Mouse (Mus musculus) bone marrow macrophage, adult 2 months (primary cell): ENCODE data around the gene Ednrb.

ENCODE experiments used
- CTCF ChIP-seq: IDR thresholded peaks from 2 replicates; pipeline ENCODE4 v1.5.1; 2012; ENCODE audit warnings: low read depth, mild to moderate bottlenecking, low read length, moderate library complexity
- POLR2A ChIP-seq: IDR thresholded peaks from 2 replicates; pipeline ENCODE4 v1.6.1; 2012; ENCODE audit warnings: mild to moderate bottlenecking, low read depth, low read length, borderline replicate concordance

DNA sequence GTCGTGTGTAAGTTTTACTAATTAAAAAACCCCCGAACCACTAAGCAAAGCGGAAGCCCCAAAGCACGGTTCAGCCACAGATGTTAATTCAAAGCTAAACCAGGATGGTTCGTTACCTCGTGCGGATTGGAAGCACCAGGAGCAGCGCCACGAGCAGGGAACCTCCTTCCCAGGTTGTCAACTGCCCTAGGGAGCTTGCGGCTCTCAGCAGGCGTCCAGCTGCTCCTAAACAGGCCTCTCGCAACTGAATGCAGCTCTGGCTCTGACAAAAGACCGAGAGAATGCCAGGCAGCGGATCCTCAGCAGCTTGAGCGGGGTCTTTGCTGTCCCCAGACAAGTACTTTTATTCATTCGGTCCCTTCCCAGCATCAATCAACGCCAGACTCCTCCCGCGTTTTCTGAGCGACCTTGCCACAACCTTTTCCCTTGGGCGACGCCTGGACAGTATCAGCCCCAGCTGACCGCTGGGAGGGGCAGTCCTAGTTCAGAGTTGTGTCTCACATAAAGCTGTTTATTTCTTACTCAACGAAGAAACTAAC is at the start of gene Ednrb:
- TF ChIP-seq POLR2A (no peak), CTCF (no peak)
